Mouse (Mus musculus): ENCODE data around the gene Akap10. TPM values are rescaled to one million over a fixed set of nuclear protein-coding genes. Genes with fewer than 3 reads are reported as not detected.
"Not testable (repeated sequence)": the region's sequence is repeated elsewhere in the genome, so short reads cannot be mapped to it uniquely, and the experiment has no call there.

Akap10 gene
- polyA plus RNA-seq (2021) = 21.9 TPM

DNA sequence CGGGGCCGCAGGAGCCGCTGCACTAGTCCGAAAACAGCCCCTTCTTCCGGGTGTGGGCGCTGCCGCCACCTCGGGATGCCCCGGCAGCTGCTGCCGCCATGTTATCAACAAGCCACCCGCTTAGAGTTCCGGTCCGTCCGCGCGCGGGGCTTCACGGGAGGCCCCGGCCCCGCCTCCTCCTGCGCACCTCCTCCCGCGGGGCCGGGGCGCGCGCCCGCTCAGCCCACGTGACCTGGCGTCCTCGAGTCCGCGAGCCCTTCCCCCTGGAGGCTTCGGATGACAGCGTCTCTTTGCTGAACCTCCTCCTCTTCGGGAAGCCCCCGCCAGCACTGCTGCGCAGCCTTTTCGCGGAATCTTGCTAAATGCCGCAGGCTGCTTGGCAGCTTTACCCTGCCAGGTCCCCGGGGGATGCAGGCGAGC is at the start of gene Akap10:
TSS of gene Akap10 (minus strand) at position 155 of the 420 bp plus-strand sequence.
- TF ChIP-seq CTCF (IDR thresholded peaks at IDR 0.05) = no peak
- in situ Hi-C loops (cut with MboI; ENCODE audit: low pct_unique_long_range_greater_than_20kb) = loop anchor here (25.0 kb wide), 1 partner anchor 657 kb away; no protein-coding TSS in a partner anchor
- ChIA-PET CTCF (no interaction called here), POLR2A (no interaction called here)
- peak; percentile 83 for DNase-seq (ENCODE audit: low read depth, low spot score)
- peak; percentile 93 for ATAC-seq
- no peaks in the 10 kb centered on the region for H3K27me3 ChIP-seq

GRCm38 (mm10) chr11:61975783-61976182 is 45.7 kb upstream of the Akap10 start:
- in situ Hi-C loops (cut with MboI; ENCODE audit: low pct_unique_long_range_greater_than_20kb) = no loop called here
- no peak for ATAC-seq
- CTCF ChIA-PET = interaction anchor here (1.0 kb wide), 1 partner anchor 9 kb away, joined by 3 read pairs; no protein-coding TSS in a partner anchor
- POLR2A ChIA-PET = no interaction called here
- DNase-seq (ENCODE audit: low read depth, low spot score) = no peak
- no peaks in the 10 kb centered on the region for H3K27me3 ChIP-seq
- TF ChIP-seq CTCF (IDR thresholded peaks at IDR 0.05) = no peak

- TF ChIP-seq CTCF (IDR thresholded peaks at IDR 0.05) = no peak
- POLR2A ChIA-PET = interaction anchor here (1.3 kb wide), 1 partner anchor 20 kb away, joined by 6 read pairs; no protein-coding TSS in a partner anchor
- CTCF ChIA-PET = interaction anchor here (1.6 kb wide), 1 partner anchor 48 kb away, joined by 3 read pairs; no protein-coding TSS in a partner anchor
- ATAC-seq (no peak), DNase-seq (ENCODE audit: low read depth, low spot score) (no peak)
- in situ Hi-C loops (cut with MboI; ENCODE audit: low pct_unique_long_range_greater_than_20kb) = no loop called here
- no peaks in the 10 kb centered on the region for H3K27me3 ChIP-seq
These were observed 44.2 kb upstream of the Akap10 start for GRCm38 (mm10) chr11:61974106-61974707.

DNA sequence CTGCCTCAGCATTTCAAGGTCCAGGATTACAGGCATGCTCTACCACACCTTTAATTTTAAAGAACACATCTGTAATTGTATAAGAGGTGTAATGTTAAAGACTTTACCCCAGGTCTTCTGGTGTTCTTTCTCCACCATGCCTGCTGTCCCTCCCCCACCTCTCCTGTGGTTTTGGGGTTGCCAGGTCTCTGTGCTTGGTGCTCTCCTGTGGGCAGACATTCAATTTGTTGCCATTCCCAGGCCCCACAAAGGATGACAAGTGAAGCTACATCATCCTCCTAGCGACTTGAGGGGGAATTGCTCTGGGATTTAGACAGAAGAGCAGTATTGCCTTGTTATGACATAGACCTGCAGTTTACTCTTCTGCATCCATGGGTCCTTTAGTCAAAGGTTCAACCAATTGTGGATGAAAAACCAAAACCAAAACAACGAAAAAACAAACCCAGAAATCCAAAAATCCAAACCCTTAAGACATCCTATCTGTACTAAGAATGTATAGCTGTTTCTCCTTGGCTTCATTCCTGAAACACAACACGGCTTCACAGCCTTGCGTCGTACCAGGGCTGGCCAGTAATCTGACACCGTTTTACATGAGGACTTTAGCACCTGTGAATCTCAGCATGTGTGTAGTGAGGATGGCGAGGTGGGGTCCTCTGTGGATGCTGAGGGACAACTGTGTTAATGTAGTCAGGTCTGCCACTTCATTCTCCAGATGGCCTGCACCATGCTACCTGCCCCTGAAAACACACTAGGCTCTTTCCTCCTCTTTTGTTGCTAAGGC is 41.6 kb upstream of the Akap10 start:
- no peak for ATAC-seq
- ChIA-PET POLR2A (interaction anchor here (0.8 kb wide), 1 partner anchor 587 kb away, joined by 3 read pairs; no protein-coding TSS in a partner anchor), CTCF (interaction anchor here (1.0 to 1.1 kb wide), 2 partner anchors 11 to 15 kb away, joined by 3 to 4 read pairs; partner anchors contain the start of gene Specc1)
- no peak for DNase-seq (ENCODE audit: low read depth, low spot score)
- in situ Hi-C loops (cut with MboI; ENCODE audit: low pct_unique_long_range_greater_than_20kb) = no loop called here
- no peaks in the 10 kb centered on the region for H3K27me3 ChIP-seq
- TF ChIP-seq CTCF (IDR thresholded peaks at IDR 0.05) = no peak

GRCm38 (mm10) chr11:61970901-61971300 is 40.8 kb upstream of the Akap10 start:
- DNase-seq (ENCODE audit: low read depth, low spot score) = peak; percentile 85
- in situ Hi-C loops (cut with MboI; ENCODE audit: low pct_unique_long_range_greater_than_20kb) = no loop called here
- POLR2A ChIA-PET = no interaction called here
- H3K27me3 ChIP-seq = no peaks in the 10 kb centered on the region
- peak; percentile 26 for ATAC-seq
- no peak for TF ChIP-seq CTCF (IDR thresholded peaks at IDR 0.05)
- CTCF ChIA-PET = interaction anchor here (1.0 to 1.1 kb wide), 2 partner anchors 10 to 14 kb away, joined by 3 to 4 read pairs; partner anchors contain the start of gene Specc1

DNA sequence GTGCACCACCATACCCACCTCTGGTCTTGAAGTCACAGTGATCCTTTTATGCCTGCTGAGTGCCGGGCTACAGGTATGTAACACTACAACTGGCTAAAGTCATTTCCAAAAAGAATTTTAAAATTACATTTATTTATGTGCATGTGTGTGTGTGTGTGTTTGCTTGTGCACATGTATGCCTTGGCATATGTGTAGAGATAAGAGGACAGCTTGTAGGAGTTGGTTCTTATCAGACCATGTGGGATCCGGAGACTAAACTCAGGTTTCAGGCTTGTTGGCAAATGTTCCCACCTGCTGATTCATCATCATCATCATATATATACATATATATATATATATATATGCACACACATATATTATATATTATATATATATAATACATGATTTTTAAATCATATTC is 38.8 kb upstream of the Akap10 start:
- H3K27me3 ChIP-seq = no peaks in the 10 kb centered on the region
- ATAC-seq (no peak), DNase-seq (ENCODE audit: low read depth, low spot score) (no peak)
- POLR2A ChIA-PET = no interaction called here
- in situ Hi-C loops (cut with MboI; ENCODE audit: low pct_unique_long_range_greater_than_20kb) = no loop called here
- CTCF ChIA-PET = interaction anchor here (1.3 kb wide), 1 partner anchor 79 kb away, joined by 3 read pairs; no protein-coding TSS in a partner anchor
- TF ChIP-seq CTCF (IDR thresholded peaks at IDR 0.05) = no peak

GRCm38 (mm10) chr11:61967034-61967433 is 37.0 kb upstream of the Akap10 start:
- DNase-seq (ENCODE audit: low read depth, low spot score) (no peak), ATAC-seq (no peak)
- in situ Hi-C loops (cut with MboI; ENCODE audit: low pct_unique_long_range_greater_than_20kb) = no loop called here
- no peak for TF ChIP-seq CTCF (IDR thresholded peaks at IDR 0.05)
- no peaks in the 10 kb centered on the region for H3K27me3 ChIP-seq
- POLR2A ChIA-PET = no interaction called here
- CTCF ChIA-PET = no interaction called here

- H3K27me3 ChIP-seq = no peaks in the 10 kb centered on the region
- POLR2A ChIA-PET = interaction anchor here (0.5 kb wide), 2 partner anchors 30 to 69 kb away, joined by 3 read pairs; no protein-coding TSS in a partner anchor
- no peak for ATAC-seq
- CTCF ChIA-PET = no interaction called here
- no peak for TF ChIP-seq CTCF (IDR thresholded peaks at IDR 0.05)
- in situ Hi-C loops (cut with MboI; ENCODE audit: low pct_unique_long_range_greater_than_20kb) = no loop called here
- DNase-seq (ENCODE audit: low read depth, low spot score) = no peak
These were observed 34.6 kb upstream of the Akap10 start for GRCm38 (mm10) chr11:61964611-61965010.

DNA sequence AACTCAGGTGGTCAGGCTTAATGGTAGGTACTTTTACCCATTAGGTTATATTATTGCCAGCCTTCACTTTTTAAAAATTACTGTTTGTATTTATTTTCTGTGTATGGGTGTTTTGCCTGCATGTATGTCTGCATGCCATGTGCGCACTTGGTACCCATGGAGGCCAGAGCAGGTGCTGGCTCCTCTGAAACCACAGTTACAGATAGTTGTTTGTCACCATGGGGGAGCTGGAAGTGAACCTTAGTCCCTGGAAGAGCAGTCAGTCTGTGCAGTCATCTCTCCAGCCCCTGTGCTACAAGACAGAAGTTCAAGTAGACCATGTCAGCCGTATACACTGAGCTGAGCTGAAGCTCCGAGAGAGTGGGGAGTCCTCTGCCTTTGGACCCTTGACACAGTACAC is 33.1 kb upstream of the Akap10 start:
- ATAC-seq (no peak), DNase-seq (ENCODE audit: low read depth, low spot score) (no peak)
- TF ChIP-seq CTCF (IDR thresholded peaks at IDR 0.05) = no peak
- ChIA-PET POLR2A (no interaction called here), CTCF (no interaction called here)
- no peaks in the 10 kb centered on the region for H3K27me3 ChIP-seq
- in situ Hi-C loops (cut with MboI; ENCODE audit: low pct_unique_long_range_greater_than_20kb) = no loop called here

DNA sequence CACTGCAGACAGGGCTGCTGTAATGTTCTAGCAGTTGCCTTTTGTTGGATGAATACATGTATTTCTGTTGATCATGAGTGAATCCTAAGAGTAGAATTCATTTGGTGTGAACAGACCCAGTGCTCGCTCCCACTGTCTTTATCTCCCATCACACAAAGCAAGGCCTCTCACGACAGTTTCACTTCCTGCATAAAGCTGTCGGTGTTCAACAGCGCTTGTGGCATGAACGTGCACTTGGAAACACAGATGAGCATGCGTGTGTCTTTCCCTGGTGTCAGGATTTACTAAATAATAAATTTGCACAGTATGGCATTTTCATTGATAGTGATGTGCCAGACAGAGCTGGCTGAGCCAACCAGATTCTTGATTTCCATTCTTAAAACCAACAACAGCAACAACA is 32.6 kb upstream of the Akap10 start:
- DNase-seq (ENCODE audit: low read depth, low spot score) (no peak), ATAC-seq (no peak)
- ChIA-PET CTCF (no interaction called here), POLR2A (no interaction called here)
- no peaks in the 10 kb centered on the region for H3K27me3 ChIP-seq
- TF ChIP-seq CTCF (IDR thresholded peaks at IDR 0.05) = no peak
- in situ Hi-C loops (cut with MboI; ENCODE audit: low pct_unique_long_range_greater_than_20kb) = no loop called here

DNA sequence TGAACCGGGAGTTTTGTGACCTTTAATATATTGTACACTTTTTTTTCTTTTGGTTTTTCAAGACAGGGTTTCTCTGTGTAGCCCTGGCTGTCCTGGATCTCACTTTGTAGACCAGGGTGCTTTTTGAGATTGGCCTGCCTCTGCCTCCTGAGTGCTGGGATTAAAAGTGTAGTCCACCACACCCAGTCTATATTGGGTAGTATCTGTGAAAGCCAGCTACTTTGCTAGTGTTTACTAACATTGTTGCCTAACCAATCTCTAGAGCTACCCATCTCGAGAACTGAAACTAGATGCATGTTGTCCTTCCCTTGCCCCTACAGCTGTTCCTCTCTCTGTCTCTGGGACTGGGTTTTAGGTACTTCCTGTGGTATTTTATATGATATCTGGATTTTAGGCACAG is 30.0 kb upstream of the Akap10 start:
- DNase-seq (ENCODE audit: low read depth, low spot score) (no peak), ATAC-seq (no peak)
- in situ Hi-C loops (cut with MboI; ENCODE audit: low pct_unique_long_range_greater_than_20kb) = no loop called here
- ChIA-PET CTCF (interaction anchor here (1.2 to 1.4 kb wide), 2 partner anchors 11 to 19 kb away, joined by 3 to 4 read pairs; no protein-coding TSS in a partner anchor), POLR2A (no interaction called here)
- no peaks in the 10 kb centered on the region for H3K27me3 ChIP-seq
- TF ChIP-seq CTCF (IDR thresholded peaks at IDR 0.05) = no peak

- H3K27me3 ChIP-seq; CTCF ChIA-PET; ATAC-seq; POLR2A ChIA-PET; DNase-seq (ENCODE audit: low read depth, low spot score): not testable (repeated sequence)
- in situ Hi-C loops (cut with MboI; ENCODE audit: low pct_unique_long_range_greater_than_20kb) = loop anchor here (5.0 kb wide), 1 partner anchor 44 kb away; no protein-coding TSS in a partner anchor
These were observed 28.7 kb upstream of the Akap10 start for GRCm38 (mm10) chr11:61958706-61959105.
